Mouse (Mus musculus): ENCODE results near the gene Sgk1.

GRCm38 (mm10) chr10:21845601-21846282, 36.2 kb upstream of the Sgk1 start:
- TF ChIP-seq FLI1 (IDR thresholded peaks at IDR 0.05; ENCODE audit: low read length) (no peak), GATA1 (IDR thresholded peaks at IDR 0.05; ENCODE audit: borderline replicate concordance, low read length) (no peak)

All from megakaryocyte, embryonic 14.5 days (primary cell).